Mouse (Mus musculus): ENCODE results near the gene Myadml2. TPM values are rescaled to one million over a fixed set of nuclear protein-coding genes. Genes with fewer than 3 reads are reported as not detected.

Gene Myadml2
- total and polyA plus RNA-seq, 3 experiments, result not detected

DNA sequence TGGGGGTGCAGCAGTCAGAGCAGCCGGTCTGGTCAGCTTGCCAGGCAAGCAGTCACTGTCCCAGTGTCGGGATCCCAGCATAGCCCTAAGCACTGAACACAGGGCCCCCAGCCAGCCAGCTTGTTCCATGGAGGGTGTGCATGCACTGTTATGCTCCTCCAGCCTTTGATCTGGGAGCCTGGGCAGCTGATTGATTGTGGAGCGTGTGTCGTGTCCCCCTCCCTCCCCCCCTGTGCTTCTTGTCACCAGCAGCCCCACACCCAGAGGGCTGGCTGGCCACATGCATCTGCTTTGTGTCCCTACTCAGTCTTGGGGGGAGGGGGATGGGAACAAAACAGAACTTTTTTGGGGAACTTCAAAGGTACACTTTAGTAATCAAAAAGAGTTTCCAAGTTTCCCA, 47.2 kb upstream of the Myadml2 start:
- H3K79me2 ChIP-seq (ENCODE audit: control insufficient read depth, insufficient read depth, low read length, poor library complexity), result no peaks in the 10 kb centered on the region
- DNase-seq (ENCODE audit: low read depth, low spot score), result no peak
- H3K27ac ChIP-seq (ENCODE audit: control insufficient read depth, low read depth, low read length), result no peak overlapping the region
- H3K9me3 ChIP-seq (replicated peaks; ENCODE audit: insufficient read depth, low read length), result no peaks in the 10 kb centered on the region
- TF ChIP-seq USF2 (IDR thresholded peaks at IDR 0.05; ENCODE audit: borderline replicate concordance in 1 of 2, insufficient read depth in 1 of 2, low read depth in 1 of 2, low read length in 2 of 2), result no peak
- TF ChIP-seq TCF12 (IDR thresholded peaks at IDR 0.05; ENCODE audit: low read depth, low read length), result no peak
- TF ChIP-seq POLR2AphosphoS2 (IDR thresholded peaks at IDR 0.05; ENCODE audit: low read length), result no peak
- no peak for TF ChIP-seq KAT2A (conservative IDR thresholded peaks at IDR 0.05; ENCODE audit: low read depth, low read length)
- TF ChIP-seq MAX (IDR thresholded peaks at IDR 0.05; ENCODE audit: low read length), result no peak
- TF ChIP-seq MXI1 (IDR thresholded peaks at IDR 0.05; ENCODE audit: low read depth, low read length), result no peak
- TF ChIP-seq UBTF (IDR thresholded peaks at IDR 0.05; ENCODE audit: borderline replicate concordance, insufficient read depth, low read depth, low read length), result no peak
- no peak for TF ChIP-seq CHD1 (IDR thresholded peaks at IDR 0.05; ENCODE audit: low read depth, low read length)
- no peaks in the 10 kb centered on the region; a peak in 1 of 4 replicates for H3K36me3 ChIP-seq (ENCODE audit: control insufficient read depth in 1 of 2, insufficient read depth in 2 of 2, low read length in 2 of 2)
- H3K4me3 ChIP-seq (ENCODE audit: control insufficient read depth in 1 of 2, insufficient read depth in 1 of 2, low read depth in 2 of 2, low read length in 2 of 2), result no peak overlapping the region
- no peak overlapping the region for H3K9ac ChIP-seq (ENCODE audit: control insufficient read depth, low read depth, low read length, poor library complexity, severe bottlenecking)
- no peaks in the 10 kb centered on the region for H3K27me3 ChIP-seq (ENCODE audit: control insufficient read depth in 1 of 2, insufficient read depth in 2 of 2, low read length in 2 of 2)
- H3K4me1 ChIP-seq (ENCODE audit: control insufficient read depth in 1 of 2, insufficient read depth in 2 of 2, low read length in 2 of 2), result no peaks in the 10 kb centered on the region

GRCm38 (mm10) chr11:120693461-120693860, 45.5 kb upstream of the Myadml2 start:
- no peaks in the 10 kb centered on the region for H3K79me2 ChIP-seq (ENCODE audit: control insufficient read depth, insufficient read depth, low read length, poor library complexity)
- TF ChIP-seq TBP (IDR thresholded peaks at IDR 0.05; ENCODE audit: low read depth, low read length) (no peak), ZMIZ1 (IDR thresholded peaks at IDR 0.05; ENCODE audit: low read depth, low read length) (no peak), KAT2A (conservative IDR thresholded peaks at IDR 0.05; ENCODE audit: low read depth, low read length) (no peak), EP300 (IDR thresholded peaks at IDR 0.05; ENCODE audit: low read depth in 1 of 2, low read length in 2 of 2) (no peak), MAZ (IDR thresholded peaks at IDR 0.05; ENCODE audit: low read depth, low read length) (no peak), ZC3H11A (IDR thresholded peaks at IDR 0.05; ENCODE audit: low read depth, low read length) (no peak)
- H3K4me1 ChIP-seq (ENCODE audit: control insufficient read depth in 1 of 2, insufficient read depth in 2 of 2, low read length in 2 of 2), result no peaks in the 10 kb centered on the region
- no peaks in the 10 kb centered on the region for H3K9me3 ChIP-seq (replicated peaks; ENCODE audit: insufficient read depth, low read length)
- no peak for DNase-seq (ENCODE audit: low read depth, low spot score)
- H3K9ac ChIP-seq (ENCODE audit: control insufficient read depth, low read depth, low read length, poor library complexity, severe bottlenecking), result no peak overlapping the region
- no peaks in the 10 kb centered on the region for H3K27me3 ChIP-seq (ENCODE audit: control insufficient read depth in 1 of 2, insufficient read depth in 2 of 2, low read length in 2 of 2)
- H3K36me3 ChIP-seq (ENCODE audit: control insufficient read depth in 1 of 2, insufficient read depth in 2 of 2, low read length in 2 of 2), result no peaks in the 10 kb centered on the region; a peak in 1 of 4 replicates
- no peak overlapping the region for H3K4me3 ChIP-seq (ENCODE audit: control insufficient read depth in 1 of 2, insufficient read depth in 1 of 2, low read depth in 2 of 2, low read length in 2 of 2)
- H3K27ac ChIP-seq (ENCODE audit: control insufficient read depth, low read depth, low read length), result no peak overlapping the region

DNA sequence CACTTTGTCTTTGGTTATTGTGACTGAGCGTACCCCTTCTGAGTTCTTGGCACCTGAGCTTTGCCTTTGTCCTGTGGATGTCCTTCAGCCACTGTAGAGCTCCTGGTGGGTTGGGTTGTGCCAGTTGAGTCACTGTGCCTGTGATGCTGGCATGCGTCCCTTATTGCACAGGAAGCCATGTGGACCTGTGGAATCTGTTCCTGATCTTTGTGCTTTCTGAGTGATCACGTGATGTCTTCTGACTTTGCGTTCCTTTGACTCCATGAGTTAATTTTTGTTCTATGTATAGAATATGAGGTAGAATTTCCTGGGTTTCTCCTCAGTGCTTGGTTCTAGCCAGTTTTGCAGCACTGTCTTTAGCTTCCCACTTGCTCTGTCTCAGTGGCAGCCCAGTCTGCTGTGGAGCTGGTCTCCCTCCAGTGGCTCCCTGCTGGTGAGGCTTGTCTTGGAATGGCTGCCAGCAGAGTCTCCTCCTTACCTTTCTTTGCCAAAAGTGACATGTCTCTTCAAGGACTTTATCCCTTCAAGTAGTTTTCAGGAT, 44.6 kb upstream of the Myadml2 start:
- H3K9ac ChIP-seq (ENCODE audit: control insufficient read depth, low read depth, low read length, poor library complexity, severe bottlenecking), result no peak overlapping the region
- no peak overlapping the region for H3K27ac ChIP-seq (ENCODE audit: control insufficient read depth, low read depth, low read length)
- H3K27me3 ChIP-seq (ENCODE audit: control insufficient read depth in 1 of 2, insufficient read depth in 2 of 2, low read length in 2 of 2), result no peaks in the 10 kb centered on the region
- no peak overlapping the region for H3K4me3 ChIP-seq (ENCODE audit: control insufficient read depth in 1 of 2, insufficient read depth in 1 of 2, low read depth in 2 of 2, low read length in 2 of 2)
- H3K36me3 ChIP-seq (ENCODE audit: control insufficient read depth in 1 of 2, insufficient read depth in 2 of 2, low read length in 2 of 2), result no peaks in the 10 kb centered on the region; a peak in 1 of 4 replicates
- no peaks in the 10 kb centered on the region for H3K79me2 ChIP-seq (ENCODE audit: control insufficient read depth, insufficient read depth, low read length, poor library complexity)
- no peaks in the 10 kb centered on the region for H3K9me3 ChIP-seq (replicated peaks; ENCODE audit: insufficient read depth, low read length)
- no peak for DNase-seq (ENCODE audit: low read depth, low spot score)
- H3K4me1 ChIP-seq (ENCODE audit: control insufficient read depth in 1 of 2, insufficient read depth in 2 of 2, low read length in 2 of 2), result no peaks in the 10 kb centered on the region
- TF ChIP-seq ZC3H11A (IDR thresholded peaks at IDR 0.05; ENCODE audit: low read depth, low read length), result no peak
- TF ChIP-seq ZNF384 (IDR thresholded peaks at IDR 0.05; ENCODE audit: low read depth, low read length), result no peak
- TF ChIP-seq GATA1 (IDR thresholded peaks at IDR 0.05; ENCODE audit: low read depth, low read length), result no peak
- TF ChIP-seq EP300 (IDR thresholded peaks at IDR 0.05; ENCODE audit: low read depth in 1 of 2, low read length in 2 of 2), result no peak
- no peak for TF ChIP-seq MAX (IDR thresholded peaks at IDR 0.05; ENCODE audit: low read length)
- no peak for TF ChIP-seq NRF1 (IDR thresholded peaks at IDR 0.05; ENCODE audit: insufficient read depth, low read depth, low read length, poor library complexity, severe bottlenecking)
- no peak for TF ChIP-seq MAZ (IDR thresholded peaks at IDR 0.05; ENCODE audit: low read depth, low read length)
- TF ChIP-seq SIN3A (IDR thresholded peaks at IDR 0.05; ENCODE audit: low read length), result no peak
- TF ChIP-seq MXI1 (IDR thresholded peaks at IDR 0.05; ENCODE audit: low read depth, low read length), result no peak
- no peak for TF ChIP-seq ELF1 (IDR thresholded peaks at IDR 0.05; ENCODE audit: low read depth, low read length)
- no peak for TF ChIP-seq HCFC1 (IDR thresholded peaks at IDR 0.05; ENCODE audit: low read depth, low read length)
- no peak for TF ChIP-seq CTCF (IDR thresholded peaks at IDR 0.05 in 2 of 3, conservative IDR thresholded peaks at IDR 0.05 in 1 of 3; ENCODE audit: control insufficient read depth in 1 of 3, insufficient read depth in 1 of 3, low read depth in 2 of 3, low read length in 3 of 3, poor library complexity in 1 of 3, severe bottlenecking in 1 of 3)
- TF ChIP-seq MYC (IDR thresholded peaks at IDR 0.05; ENCODE audit: low read depth, low read length), result no peak
- TF ChIP-seq MEF2A (IDR thresholded peaks at IDR 0.05; ENCODE audit: extremely low read depth, insufficient replicate concordance, low read depth, low read length, poor library complexity, severe bottlenecking), result no peak
- no peak for TF ChIP-seq UBTF (IDR thresholded peaks at IDR 0.05; ENCODE audit: borderline replicate concordance, insufficient read depth, low read depth, low read length)
- TF ChIP-seq POLR2AphosphoS2 (IDR thresholded peaks at IDR 0.05; ENCODE audit: low read length), result no peak
- no peak for TF ChIP-seq CHD2 (IDR thresholded peaks at IDR 0.05; ENCODE audit: low read length)
- no peak for TF ChIP-seq USF1 (IDR thresholded peaks at IDR 0.05; ENCODE audit: low read depth, low read length)

Data from MEL (cell line).